Mouse (Mus musculus): ENCODE data around the gene Olfr802. TPM values are rescaled to one million over a fixed set of nuclear protein-coding genes. Genes with fewer than 3 reads are reported as not detected.

Olfr802 gene
- polyA plus RNA-seq (2014; fragmentation: Illumina TruSeq; extraction: RNeasy Lipid Tissue Mini Kit (QIAGEN cat#74804); ENCODE audit: low read depth, low replicate concordance) = not detected

GRCm38 (mm10) chr10:129688069-129688468, at the start of gene Olfr802:
Olfr802 (minus strand) TSS chr10:129688169.

GRCm38 (mm10) chr10:129729275-129729674, 41.3 kb upstream of the Olfr802 start, which contains the start of gene Olfr805:
Olfr805 (minus strand) TSS chr10:129729375.

GRCm38 (mm10) chr10:129702910-129703309, 14.9 kb upstream of the Olfr802 start, which contains the start of gene Olfr804:
Olfr804 (plus strand) TSS chr10:129703210.

GRCm38 (mm10) chr10:129694186-129694585, 6.2 kb upstream of the Olfr802 start, which contains the start of gene Olfr803:
Olfr803 (minus strand) TSS chr10:129694286.

GRCm38 (mm10) chr10:129673765-129674164, 14.2 kb downstream of the Olfr802 start, which contains the start of gene Olfr801:
Olfr801 (minus strand) TSS chr10:129673865.

GRCm38 (mm10) chr10:129657394-129657793, 30.6 kb downstream of the Olfr802 start, which contains the start of gene Olfr800:
Olfr800 (plus strand) TSS chr10:129657694.

GRCm38 (mm10) chr10:129637184-129637583, 50.8 kb downstream of the Olfr802 start, which contains the start of gene Olfr799:
Olfr799 (plus strand) TSS chr10:129637484.

GRCm38 (mm10) chr10:129627834-129628233, 60.1 kb downstream of the Olfr802 start, which contains the start of gene Olfr798:
Olfr798 (minus strand) TSS chr10:129627934.

Other genes starting within 250 kb of the Olfr802 start
- gene Olfr787, start 226.3 kb downstream of the Olfr802 start, polyA plus RNA-seq (2014; fragmentation: Illumina TruSeq; extraction: RNeasy Lipid Tissue Mini Kit (QIAGEN cat#74804); ENCODE audit: low read depth, low replicate concordance) = not detected
- gene Olfr788, start 217.2 kb downstream of the Olfr802 start, polyA plus RNA-seq (2014; fragmentation: Illumina TruSeq; extraction: RNeasy Lipid Tissue Mini Kit (QIAGEN cat#74804); ENCODE audit: low read depth, low replicate concordance) = not detected
- not detected for gene Olfr789, start 203.4 kb downstream of the Olfr802 start, polyA plus RNA-seq (2014; fragmentation: Illumina TruSeq; extraction: RNeasy Lipid Tissue Mini Kit (QIAGEN cat#74804); ENCODE audit: low read depth, low replicate concordance)
- not detected for gene Olfr790, start 189.7 kb downstream of the Olfr802 start, polyA plus RNA-seq (2014; fragmentation: Illumina TruSeq; extraction: RNeasy Lipid Tissue Mini Kit (QIAGEN cat#74804); ENCODE audit: low read depth, low replicate concordance)
- gene Olfr791, start 166.4 kb downstream of the Olfr802 start, polyA plus RNA-seq (2014; fragmentation: Illumina TruSeq; extraction: RNeasy Lipid Tissue Mini Kit (QIAGEN cat#74804); ENCODE audit: low read depth, low replicate concordance) = not detected
- gene Olfr792, start 149.0 kb downstream of the Olfr802 start, polyA plus RNA-seq (2014; fragmentation: Illumina TruSeq; extraction: RNeasy Lipid Tissue Mini Kit (QIAGEN cat#74804); ENCODE audit: low read depth, low replicate concordance) = not detected
- not detected for gene Olfr794, start 120.5 kb downstream of the Olfr802 start, polyA plus RNA-seq (2014; fragmentation: Illumina TruSeq; extraction: RNeasy Lipid Tissue Mini Kit (QIAGEN cat#74804); ENCODE audit: low read depth, low replicate concordance)
- not detected for gene Olfr796, start 75.6 kb downstream of the Olfr802 start, polyA plus RNA-seq (2014; fragmentation: Illumina TruSeq; extraction: RNeasy Lipid Tissue Mini Kit (QIAGEN cat#74804); ENCODE audit: low read depth, low replicate concordance)
- gene Olfr798, start 60.2 kb downstream of the Olfr802 start, polyA plus RNA-seq (2014; fragmentation: Illumina TruSeq; extraction: RNeasy Lipid Tissue Mini Kit (QIAGEN cat#74804); ENCODE audit: low read depth, low replicate concordance) = not detected
- gene Olfr799, start 50.7 kb downstream of the Olfr802 start, polyA plus RNA-seq (2014; fragmentation: Illumina TruSeq; extraction: RNeasy Lipid Tissue Mini Kit (QIAGEN cat#74804); ENCODE audit: low read depth, low replicate concordance) = not detected
- gene Olfr800, start 30.5 kb downstream of the Olfr802 start, polyA plus RNA-seq (2014; fragmentation: Illumina TruSeq; extraction: RNeasy Lipid Tissue Mini Kit (QIAGEN cat#74804); ENCODE audit: low read depth, low replicate concordance) = not detected
- not detected for gene Olfr801, start 14.3 kb downstream of the Olfr802 start, polyA plus RNA-seq (2014; fragmentation: Illumina TruSeq; extraction: RNeasy Lipid Tissue Mini Kit (QIAGEN cat#74804); ENCODE audit: low read depth, low replicate concordance)
- gene Olfr803, start 6.1 kb upstream of the Olfr802 start, polyA plus RNA-seq (2014; fragmentation: Illumina TruSeq; extraction: RNeasy Lipid Tissue Mini Kit (QIAGEN cat#74804); ENCODE audit: low read depth, low replicate concordance) = not detected
- gene Olfr804, start 15.0 kb upstream of the Olfr802 start, polyA plus RNA-seq (2014; fragmentation: Illumina TruSeq; extraction: RNeasy Lipid Tissue Mini Kit (QIAGEN cat#74804); ENCODE audit: low read depth, low replicate concordance) = not detected
- not detected for gene Olfr805, start 41.2 kb upstream of the Olfr802 start, polyA plus RNA-seq (2014; fragmentation: Illumina TruSeq; extraction: RNeasy Lipid Tissue Mini Kit (QIAGEN cat#74804); ENCODE audit: low read depth, low replicate concordance)
- not detected for gene Olfr806, start 53.8 kb upstream of the Olfr802 start, polyA plus RNA-seq (2014; fragmentation: Illumina TruSeq; extraction: RNeasy Lipid Tissue Mini Kit (QIAGEN cat#74804); ENCODE audit: low read depth, low replicate concordance)
- not detected for gene Olfr807, start 69.6 kb upstream of the Olfr802 start, polyA plus RNA-seq (2014; fragmentation: Illumina TruSeq; extraction: RNeasy Lipid Tissue Mini Kit (QIAGEN cat#74804); ENCODE audit: low read depth, low replicate concordance)
- gene Olfr808, start 77.3 kb upstream of the Olfr802 start, polyA plus RNA-seq (2014; fragmentation: Illumina TruSeq; extraction: RNeasy Lipid Tissue Mini Kit (QIAGEN cat#74804); ENCODE audit: low read depth, low replicate concordance) = not detected
- gene Olfr809, start 86.5 kb upstream of the Olfr802 start, polyA plus RNA-seq (2014; fragmentation: Illumina TruSeq; extraction: RNeasy Lipid Tissue Mini Kit (QIAGEN cat#74804); ENCODE audit: low read depth, low replicate concordance) = not detected
- not detected for gene Olfr810, start 106.7 kb upstream of the Olfr802 start, polyA plus RNA-seq (2014; fragmentation: Illumina TruSeq; extraction: RNeasy Lipid Tissue Mini Kit (QIAGEN cat#74804); ENCODE audit: low read depth, low replicate concordance)
- gene Olfr811, start 116.2 kb upstream of the Olfr802 start, polyA plus RNA-seq (2014; fragmentation: Illumina TruSeq; extraction: RNeasy Lipid Tissue Mini Kit (QIAGEN cat#74804); ENCODE audit: low read depth, low replicate concordance) = not detected
- gene Olfr812, start 157.9 kb upstream of the Olfr802 start, polyA plus RNA-seq (2014; fragmentation: Illumina TruSeq; extraction: RNeasy Lipid Tissue Mini Kit (QIAGEN cat#74804); ENCODE audit: low read depth, low replicate concordance) = not detected
- not detected for gene Olfr813, start 167.2 kb upstream of the Olfr802 start, polyA plus RNA-seq (2014; fragmentation: Illumina TruSeq; extraction: RNeasy Lipid Tissue Mini Kit (QIAGEN cat#74804); ENCODE audit: low read depth, low replicate concordance)
- not detected for gene Olfr814, start 191.7 kb upstream of the Olfr802 start, polyA plus RNA-seq (2014; fragmentation: Illumina TruSeq; extraction: RNeasy Lipid Tissue Mini Kit (QIAGEN cat#74804); ENCODE audit: low read depth, low replicate concordance)
- not detected for gene Olfr815, start 217.7 kb upstream of the Olfr802 start, polyA plus RNA-seq (2014; fragmentation: Illumina TruSeq; extraction: RNeasy Lipid Tissue Mini Kit (QIAGEN cat#74804); ENCODE audit: low read depth, low replicate concordance)
- gene Olfr816, start 227.4 kb upstream of the Olfr802 start, polyA plus RNA-seq (2014; fragmentation: Illumina TruSeq; extraction: RNeasy Lipid Tissue Mini Kit (QIAGEN cat#74804); ENCODE audit: low read depth, low replicate concordance) = not detected

Data from adipose tissue, adult 10 weeks (tissue).